13 mouse cellular contexts compared by ENCODE assay signal in genomic region chr11:90577057-90577780, GRCm38 (mm10).
A peak's percentile ranks its signal among the peaks of the same experiment; 100 is the strongest.
DNase-seq lines count a peak whose midpoint lies in the region; ATAC-seq lines count a peak whose summit lies in the region.
"Had no signal": no experiment of that assay in that cellular context is flagged by ENCODE, and none has a peak within 500 bp of the region (broad histone marks: within the 10 kb centered on the region; RNA-seq: fewer than 3 reads in every experiment).

No protein-coding gene starts in this region.

- no peaks in the 10 kb centered on the region for H3K9me3 ChIP-seq in lung, embryonic 15.5 days
- no peaks in the 10 kb centered on the region for H3K9me3 ChIP-seq in midbrain, embryonic 10.5 days (replicated peaks)
- H3K9me3 ChIP-seq in forebrain, embryonic 16.5 days (ENCODE audit: control insufficient read depth, low read length), result no peaks in the 10 kb centered on the region
- H3K9me3 ChIP-seq: limb, embryonic 12.5 days; midbrain, embryonic 15.5 days had no signal

- no peak overlapping the region for H3K9ac ChIP-seq in lung, embryonic 15.5 days
- H3K9ac ChIP-seq in forebrain, embryonic 16.5 days (replicated peaks; ENCODE audit: low read depth, low read length), result no peak overlapping the region
- H3K9ac ChIP-seq: limb, embryonic 12.5 days; midbrain, embryonic 15.5 days had no signal

- peak overlapping the region; percentile 45; the same call in 1 of the 2 replicates for H3K27ac ChIP-seq in lung, embryonic 15.5 days
- no peak overlapping the region for H3K27ac ChIP-seq in midbrain, embryonic 10.5 days (replicated peaks)
- H3K27ac ChIP-seq in forebrain, embryonic 16.5 days (ENCODE audit: low read length), result no peak overlapping the region
- H3K27ac ChIP-seq: hindbrain, postnatal 0 days; limb, embryonic 12.5 days; midbrain, embryonic 15.5 days had no signal

- no peaks in the 10 kb centered on the region for H3K27me3 ChIP-seq in lung, embryonic 15.5 days
- no peaks in the 10 kb centered on the region for H3K27me3 ChIP-seq in midbrain, embryonic 10.5 days (ENCODE audit: low read depth, poor library complexity, severe bottlenecking)
- H3K27me3 ChIP-seq in forebrain, embryonic 16.5 days (replicated peaks; ENCODE audit: control insufficient read depth, insufficient read depth, low read length), result no peaks in the 10 kb centered on the region
- H3K27me3 ChIP-seq: limb, embryonic 12.5 days; midbrain, embryonic 15.5 days had no signal

- 52% methylated on average over 7 of the region's 7 CpGs for WGBS in lung, embryonic 15.5 days
- WGBS in midbrain, embryonic 10.5 days, result 95% methylated on average over 7 of the region's 7 CpGs
- WGBS in forebrain, embryonic 16.5 days, result 89% methylated on average over 7 of the region's 7 CpGs

- peaks cover 8% of the 10 kb centered on the region; the same call in 1 of the 2 replicates for H3K36me3 ChIP-seq in lung, embryonic 15.5 days
- H3K36me3 ChIP-seq in midbrain, embryonic 10.5 days, result peaks cover 42% of the 10 kb centered on the region
- 0 out of 2 replicates have a peak, but pooled peaks cover 2% of the 10 kb centered on the region for H3K36me3 ChIP-seq in forebrain, embryonic 16.5 days (ENCODE audit: control insufficient read depth, insufficient read depth)
- H3K36me3 ChIP-seq: midbrain, embryonic 15.5 days had no signal

- peak; percentile 10 for DNase-seq in gastrocnemius, postnatal 10 days
- DNase-seq in gastrocnemius, postnatal 36 days, result no peak
- DNase-seq in adipocyte (ENCODE audit: low spot score), result peak; percentile 73
- peak; percentile 44 for DNase-seq in heart, postnatal 4 days
- no peak for DNase-seq in spleen, postnatal 14 days (ENCODE audit: low spot score in 2 of 2)
- no peak for DNase-seq in midbrain, embryonic 10.5 days (ENCODE audit: low spot score)
- DNase-seq: cerebellum, postnatal 14 days; thymus, postnatal 14 days had no signal

- ATAC-seq in lung, embryonic 15.5 days (ENCODE audit: borderline replicate concordance, extremely low read depth, low FRiP score, low TSS enrichment), result peak; percentile 96
- no peak for ATAC-seq in forebrain, embryonic 16.5 days
- ATAC-seq: hindbrain, postnatal 0 days; midbrain, embryonic 15.5 days had no signal

- no peak overlapping the region for H3K4me3 ChIP-seq in lung, embryonic 15.5 days
- no peak overlapping the region for H3K4me3 ChIP-seq in midbrain, embryonic 10.5 days
- no peak overlapping the region for H3K4me3 ChIP-seq in forebrain, embryonic 16.5 days (replicated peaks; ENCODE audit: low read length)
- H3K4me3 ChIP-seq: limb, embryonic 12.5 days; midbrain, embryonic 15.5 days had no signal

- H3K4me1 ChIP-seq in lung, embryonic 15.5 days, result peaks cover 17% of the 10 kb centered on the region; the same call in 1 of the 2 replicates
- no peaks in the 10 kb centered on the region for H3K4me1 ChIP-seq in midbrain, embryonic 10.5 days
- no peaks in the 10 kb centered on the region for H3K4me1 ChIP-seq in forebrain, embryonic 16.5 days (replicated peaks; ENCODE audit: control insufficient read depth, insufficient read depth, low read length)
- H3K4me1 ChIP-seq: limb, embryonic 12.5 days; midbrain, embryonic 15.5 days had no signal

- no peak overlapping the region for H3K4me2 ChIP-seq in lung, embryonic 15.5 days
- H3K4me2 ChIP-seq in forebrain, embryonic 16.5 days (ENCODE audit: low read length), result no peak overlapping the region
- H3K4me2 ChIP-seq: limb, embryonic 12.5 days; midbrain, embryonic 15.5 days had no signal

- intact Hi-C loops in gastrocnemius, postnatal 36 days (cut with DNase I), result no loop called here

Comparison
In these comparisons a context has a peak if more than half of its experiments do, and no peak if none do; other contexts are left out.
1. DNase-seq: peak in gastrocnemius, postnatal 10 days (single experiment), adipocyte (single experiment) and heart, postnatal 4 days (single experiment); none in gastrocnemius, postnatal 36 days (0 of 2), spleen, postnatal 14 days (0 of 2) and midbrain, embryonic 10.5 days (single experiment).